Mouse (Mus musculus) lung, postnatal 0 days (tissue): ENCODE measurements around the gene B4galnt4.

Source experiments
- CTCF ChIP-seq: IDR thresholded peaks from 2 replicates; pipeline ENCODE4 v1.5.1; 2016; ENCODE audit warnings: antibody characterized with exemption, mild to moderate bottlenecking
- EP300 ChIP-seq: IDR thresholded peaks from 2 replicates; pipeline ENCODE4 v1.6.1; 2016; ENCODE audit warnings: antibody characterized with exemption, mild to moderate bottlenecking, control low read depth

GRCm38 (mm10) chr7:141046931-141047580 lies 13.8 kb upstream of the B4galnt4 start:
- TF ChIP-seq CTCF, result peak; percentile 25
- peak; percentile 55; the same call in 1 of the 2 replicates for TF ChIP-seq EP300
